Mouse (Mus musculus) cerebellum, postnatal 4 days (tissue): ENCODE data around the gene Prkg2.

ENCODE experiments used
- DNase-seq, 2 experiments: peaks; one replicate each; pipeline ENCODE4 v3.0.0; 2022; ENCODE audit warnings: low spot score in 2 of 2, mixed read lengths in 1 of 2

The Prkg2 gene

DNA sequence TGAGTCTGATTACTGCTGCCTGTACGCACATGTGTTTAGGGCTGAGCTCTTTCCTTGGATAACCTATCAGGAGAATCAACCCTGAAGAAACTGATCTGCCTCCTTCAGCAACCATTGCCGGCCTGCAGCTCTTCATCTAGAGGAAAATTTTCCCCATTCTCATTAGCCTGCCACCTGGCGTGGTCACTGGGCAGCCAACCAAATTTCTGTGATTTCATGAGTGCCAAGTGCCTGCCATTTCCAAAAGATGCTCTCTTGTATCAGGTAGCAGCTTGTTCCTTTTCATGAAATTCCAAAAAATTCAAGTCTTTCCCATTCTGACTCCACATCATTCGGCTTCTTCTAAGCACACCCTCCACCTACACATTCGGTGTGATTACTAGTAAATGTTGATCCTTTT is 136.2 kb downstream of the Prkg2 start:
- peak in 1 of 2 experiments; percentile 20 for DNase-seq

DNA sequence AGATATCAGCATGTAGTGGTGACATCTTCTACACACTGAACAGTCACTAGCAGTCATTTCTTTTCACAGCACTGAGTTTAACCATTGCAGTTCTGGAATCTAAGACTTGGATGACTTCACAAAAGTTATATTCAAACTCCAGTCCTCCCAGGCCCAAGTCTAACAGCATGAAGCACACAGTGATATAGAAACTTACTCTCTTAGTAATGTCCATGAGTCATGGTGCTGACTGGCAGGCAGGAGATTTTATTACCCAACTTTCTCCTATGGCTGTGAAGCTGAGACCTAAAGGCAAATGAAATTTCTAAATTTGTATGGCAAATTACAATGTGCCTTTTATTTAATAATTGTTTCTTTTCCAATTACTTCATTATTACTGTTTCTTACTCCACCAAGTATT is 139.2 kb downstream of the Prkg2 start:
- DNase-seq, result no peak

DNA sequence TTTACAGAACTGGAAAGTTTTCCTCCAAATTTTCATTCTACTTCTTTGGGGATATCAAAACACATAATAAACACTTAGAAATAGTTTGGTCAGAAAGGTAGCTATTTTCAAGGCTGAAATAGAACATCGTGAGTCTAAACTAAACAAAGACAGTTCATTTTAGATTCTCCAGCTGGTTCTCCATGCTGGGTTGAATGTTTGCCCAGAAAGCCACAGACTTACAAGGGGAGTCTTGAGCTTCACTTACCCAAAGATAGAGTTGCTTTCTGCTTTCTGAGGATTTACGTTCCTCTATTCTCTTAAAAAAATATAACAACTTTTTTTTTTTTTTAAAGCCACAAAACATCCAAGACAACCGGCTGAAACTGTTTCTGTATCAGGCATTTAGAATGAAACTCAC is 142.9 kb downstream of the Prkg2 start:
- no peak for DNase-seq

DNA sequence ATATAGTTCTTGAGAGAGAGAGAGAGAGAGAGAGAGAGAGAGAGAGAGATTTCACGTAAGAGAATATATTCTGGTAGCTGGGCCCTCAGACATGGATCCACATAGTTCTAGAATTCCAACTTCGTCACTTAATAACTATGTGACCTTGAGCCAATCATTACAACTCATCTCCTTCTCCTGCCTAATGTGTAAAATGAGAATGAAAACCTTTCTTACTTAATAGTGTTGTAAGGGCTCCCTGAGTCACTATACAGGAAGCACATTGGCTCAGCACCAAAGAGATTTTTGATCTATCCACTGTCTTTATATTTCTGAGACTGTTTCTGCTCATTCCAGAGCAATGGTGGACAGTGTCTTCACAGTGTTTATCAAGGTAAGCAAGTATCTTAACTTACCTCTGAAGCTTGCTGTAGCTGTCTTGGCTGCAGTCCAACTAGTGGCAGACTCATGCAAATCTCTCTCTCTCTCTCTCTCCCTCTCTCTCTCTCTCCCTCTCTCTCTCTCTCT is 146.6 kb downstream of the Prkg2 start:
- no peak for DNase-seq

DNA sequence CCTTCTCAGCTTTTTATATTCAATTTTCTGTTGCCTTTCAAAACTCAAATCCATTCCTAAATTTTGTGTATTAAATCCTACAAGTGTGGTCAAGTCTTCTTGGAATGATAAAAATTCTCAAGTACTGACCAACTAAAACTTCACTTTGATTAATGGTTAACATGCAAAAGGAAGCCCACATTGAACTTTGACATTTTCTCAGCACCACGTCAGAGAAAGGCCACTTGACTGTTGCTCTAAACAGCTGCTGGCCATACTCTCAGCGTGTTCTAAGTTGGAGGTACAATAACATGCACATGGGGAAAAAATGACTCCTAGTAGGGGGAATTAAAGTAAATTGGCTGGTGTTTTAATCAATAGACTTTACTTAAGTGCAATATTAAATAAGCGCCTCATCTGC is 155.1 kb downstream of the Prkg2 start:
- no peak for DNase-seq
